In genomic region chr8:119824809-119825273, GRCm38 (mm10) we compare ENCODE assay signal across 9 mouse cellular contexts. TPM values are rescaled to one million over a fixed set of nuclear protein-coding genes. Genes with fewer than 3 reads are reported as not detected.
DNase-seq lines count a peak whose midpoint lies in the region; ATAC-seq and TF ChIP-seq lines count a peak whose summit lies in the region.
"Had no signal": no experiment of that assay in that cellular context is flagged by ENCODE, and none has a peak within 500 bp of the region (broad histone marks: within the 10 kb centered on the region; RNA-seq: fewer than 3 reads in every experiment).

No protein-coding gene starts in this region.

- 0 out of 2 replicates have a peak, but pooled peaks cover 2% of the 10 kb centered on the region for H3K36me3 ChIP-seq in heart, embryonic 15.5 days
- H3K36me3 ChIP-seq in limb, embryonic 14.5 days (ENCODE audit: control insufficient read depth, insufficient read depth, low read length): peaks cover 15% of the 10 kb centered on the region
- peaks cover 21% of the 10 kb centered on the region for H3K36me3 ChIP-seq in splenic B cell, adult 2 months (ENCODE audit: control insufficient read depth, insufficient read depth, low read length, poor library complexity, severe bottlenecking)

- H3K27ac ChIP-seq in heart, embryonic 15.5 days: peak overlapping the region; percentile 39
- peak overlapping the region; percentile 43; the same call in 1 of the 2 replicates for H3K27ac ChIP-seq in limb, embryonic 14.5 days (replicated peaks; ENCODE audit: low read depth, low read length)

- peaks cover 44% of the 10 kb centered on the region for H3K4me1 ChIP-seq in heart, embryonic 15.5 days (replicated peaks)
- peaks cover 5% of the 10 kb centered on the region; the same call in 1 of the 2 replicates for H3K4me1 ChIP-seq in limb, embryonic 14.5 days (ENCODE audit: control insufficient read depth, insufficient read depth, low read length)

- intact Hi-C loops in left cerebral cortex, postnatal 4 days (cut with DNase I): no loop called here

- H3K27me3 ChIP-seq in heart, embryonic 15.5 days: no peaks in the 10 kb centered on the region
- no peaks in the 10 kb centered on the region for H3K27me3 ChIP-seq in limb, embryonic 14.5 days (ENCODE audit: control insufficient read depth, insufficient read depth, low read length)
- H3K27me3 ChIP-seq in splenic B cell, adult 2 months (ENCODE audit: control insufficient read depth, insufficient read depth, low read length, poor library complexity, severe bottlenecking): no peaks in the 10 kb centered on the region
- H3K27me3 ChIP-seq: Patski had no signal

- TF ChIP-seq POLR2A in limb, embryonic 14.5 days (IDR thresholded peaks at IDR 0.05; ENCODE audit: borderline replicate concordance, extremely low read depth, insufficient read depth, insufficient read length): no peak

- peak; percentile 52 for DNase-seq in left cerebral cortex, adult 11 months (ENCODE audit: low spot score)
- DNase-seq in left cerebral cortex, postnatal 4 days: no peak
- peak; percentile 47 for DNase-seq in limb, embryonic 14.5 days (ENCODE audit: low spot score)
- peak; percentile 41 for DNase-seq in splenic B cell, adult 2 months (ENCODE audit: low read depth, low spot score)
- no peak for DNase-seq in retina, embryonic 14.5 days (ENCODE audit: low spot score)
- no peak for DNase-seq in layer of hippocampus, postnatal 10 days (ENCODE audit: low spot score in 2 of 2)
- no peak for DNase-seq in c-Kit-positive CD71-positive TER-119-positive erythroid progenitor cells, embryonic 14.5 days (ENCODE audit: low spot score)

- WGBS in heart, embryonic 15.5 days: 55% methylated on average over 11 of the region's 11 CpGs
- 81% methylated on average over 11 of the region's 11 CpGs for WGBS in limb, embryonic 14.5 days

- H3K9ac ChIP-seq in heart, embryonic 15.5 days: no peak overlapping the region
- H3K9ac ChIP-seq in limb, embryonic 14.5 days (ENCODE audit: low read depth, low read length, severe bottlenecking): no peak overlapping the region

- no peak overlapping the region for H3K4me3 ChIP-seq in heart, embryonic 15.5 days
- H3K4me3 ChIP-seq in limb, embryonic 14.5 days (replicated peaks; ENCODE audit: low read length): no peak overlapping the region

- H3K4me2 ChIP-seq in heart, embryonic 15.5 days: no peak overlapping the region
- no peak overlapping the region for H3K4me2 ChIP-seq in limb, embryonic 14.5 days (replicated peaks; ENCODE audit: low read depth, low read length, severe bottlenecking)

- ATAC-seq in heart, embryonic 15.5 days (replicated peaks; ENCODE audit: insufficient number of reproducible peaks, insufficient read depth, low FRiP score, low read depth): no peak
- ATAC-seq in limb, embryonic 14.5 days (ENCODE audit: low FRiP score, low read depth): no peak
- ATAC-seq: Patski had no signal

- no peaks in the 10 kb centered on the region for H3K9me3 ChIP-seq in heart, embryonic 15.5 days (replicated peaks)
- no peaks in the 10 kb centered on the region for H3K9me3 ChIP-seq in limb, embryonic 14.5 days (ENCODE audit: control insufficient read depth, low read length)

RNA-seq across cellular contexts. Expression of gene Cotl1, which starts 15.5 kb away (rescaled TPM):
- 100 to 1,000 TPM; 208 to 215 TPM for total RNA-seq in left cerebral cortex, postnatal 4 days (2021)
- 28.7 and 52.8 TPM in 2 replicates for polyA plus RNA-seq in heart, embryonic 15.5 days (2015; fragmentation: Nextera tagmentation; extraction: Ambion mirVana)
- polyA plus RNA-seq in limb, embryonic 14.5 days (2012; rRNA removed): 147 and 196 TPM in 2 replicates
- polyA plus RNA-seq in limb, embryonic 14.5 days (2014; fragmentation: Nextera tagmentation; extraction: Ambion mirVana): 212 and 247 TPM in 2 replicates
- 100 to 1,000 TPM; 129 to 134 TPM for total RNA-seq in layer of hippocampus, postnatal 10 days (2021)

RNA-seq across cellular contexts. Expression of gene Klhl36, which starts 37.2 kb away (rescaled TPM):
- 10 to 100 TPM in 1 of 2 experiments, 1 to 10 TPM in 1; 8.9 to 11.8 TPM for total RNA-seq in left cerebral cortex, postnatal 4 days (2021)
- 9.1 and 10.3 TPM in 2 replicates for polyA plus RNA-seq in heart, embryonic 15.5 days (2015; fragmentation: Nextera tagmentation; extraction: Ambion mirVana)
- 12.1 and 16.2 TPM in 2 replicates for polyA plus RNA-seq in limb, embryonic 14.5 days (2012; rRNA removed)
- 9.1 and 10.2 TPM in 2 replicates for polyA plus RNA-seq in limb, embryonic 14.5 days (2014; fragmentation: Nextera tagmentation; extraction: Ambion mirVana)
- 1 to 10 TPM; 7.4 to 9.3 TPM for total RNA-seq in layer of hippocampus, postnatal 10 days (2021)

RNA-seq across cellular contexts. Expression of gene Tldc1, which starts 46.6 kb away (rescaled TPM):
- total RNA-seq in left cerebral cortex, postnatal 4 days (2021): 10 to 100 TPM; 15.0 to 16.7 TPM
- 10.9 and 12.8 TPM in 2 replicates for polyA plus RNA-seq in heart, embryonic 15.5 days (2015; fragmentation: Nextera tagmentation; extraction: Ambion mirVana)
- 10.6 and 11.7 TPM in 2 replicates for polyA plus RNA-seq in limb, embryonic 14.5 days (2012; rRNA removed)
- polyA plus RNA-seq in limb, embryonic 14.5 days (2014; fragmentation: Nextera tagmentation; extraction: Ambion mirVana): 5.1 and 6.7 TPM in 2 replicates
- total RNA-seq in layer of hippocampus, postnatal 10 days (2021): 10 to 100 TPM; 16.3 to 18.3 TPM

Comparison
In these comparisons a context has a peak if more than half of its experiments do, and no peak if none do; other contexts are left out.
1. DNase-seq: peak in left cerebral cortex, adult 11 months (single experiment), limb, embryonic 14.5 days (single experiment) and splenic B cell, adult 2 months (single experiment); none in left cerebral cortex, postnatal 4 days (single experiment), retina, embryonic 14.5 days (single experiment), layer of hippocampus, postnatal 10 days (0 of 2) and c-Kit-positive CD71-positive TER-119-positive erythroid progenitor cells, embryonic 14.5 days (single experiment).